Mouse (Mus musculus): Measurements from ENCODE around the gene Ndufv1. TPM values are rescaled to one million over a fixed set of nuclear protein-coding genes. Genes with fewer than 3 reads are reported as not detected.
"Not testable (repeated sequence)": the region's sequence is repeated elsewhere in the genome, so short reads cannot be mapped to it uniquely, and the experiment has no call there.

The Ndufv1 gene
- total RNA-seq, 2 experiments from 2014 or later: 209 to 221 TPM

GRCm38 (mm10) chr19:4045966-4046865, 33.6 kb upstream of the Ndufv1 start, which contains the start of gene Gstp2:
Gene Gstp2, minus strand, starts transcription at chr19:4046023.
- intact Hi-C loops (cut with DNase I): no loop called here
- peak; percentile 76 to 87 for DNase-seq (ENCODE audit: extremely low spot score in 1 of 2, low spot score in 2 of 2)

DNA sequence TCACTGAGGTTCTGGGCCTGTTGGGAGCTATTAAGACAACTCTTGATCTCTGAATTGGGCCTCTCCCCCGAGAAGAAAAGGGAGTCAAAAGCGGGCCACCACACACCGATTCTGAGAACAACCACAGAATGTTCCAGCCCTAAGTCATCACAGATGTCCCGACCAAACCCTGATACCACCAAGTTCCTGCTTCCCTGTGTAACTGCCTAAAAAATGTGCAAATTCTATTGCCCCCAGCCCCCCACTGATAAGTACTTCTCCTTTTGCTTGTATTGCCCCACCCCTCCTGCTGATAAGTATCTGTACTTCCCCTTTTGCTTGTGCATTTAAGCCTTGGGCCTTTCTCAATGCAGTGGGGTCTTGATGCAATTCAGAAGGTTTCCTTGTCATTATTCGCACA, 31.5 kb upstream of the Ndufv1 start:
- intact Hi-C loops (cut with DNase I); DNase-seq (ENCODE audit: extremely low spot score in 1 of 2, low spot score in 2 of 2): not testable (repeated sequence)

DNA sequence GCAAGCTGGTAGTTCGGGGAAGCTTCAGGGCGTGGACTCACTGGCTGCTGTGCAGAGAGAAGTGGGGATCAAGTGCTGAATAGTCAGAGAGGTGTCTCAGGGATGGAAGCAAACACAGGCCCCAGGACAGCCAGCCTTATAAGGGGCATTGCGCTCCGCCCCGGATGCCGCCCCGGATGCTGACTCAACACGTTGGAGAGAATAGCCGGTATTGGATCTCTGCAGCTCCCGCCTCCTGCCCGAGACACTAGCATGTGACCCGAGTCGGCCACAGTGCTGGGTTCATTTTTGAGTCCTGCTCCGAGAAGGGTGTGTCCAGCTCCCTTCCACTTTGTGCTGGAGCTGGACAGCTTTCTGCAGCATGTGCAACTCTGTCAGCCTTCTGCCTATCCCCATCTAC, 29.5 kb upstream of the Ndufv1 start:
- peak in 1 of 2 experiments; percentile 68 for DNase-seq (ENCODE audit: extremely low spot score in 1 of 2, low spot score in 2 of 2)
- intact Hi-C loops (cut with DNase I): no loop called here

GRCm38 (mm10) chr19:4041500-4041899, 28.9 kb upstream of the Ndufv1 start:
- intact Hi-C loops (cut with DNase I): not testable (repeated sequence)

DNA sequence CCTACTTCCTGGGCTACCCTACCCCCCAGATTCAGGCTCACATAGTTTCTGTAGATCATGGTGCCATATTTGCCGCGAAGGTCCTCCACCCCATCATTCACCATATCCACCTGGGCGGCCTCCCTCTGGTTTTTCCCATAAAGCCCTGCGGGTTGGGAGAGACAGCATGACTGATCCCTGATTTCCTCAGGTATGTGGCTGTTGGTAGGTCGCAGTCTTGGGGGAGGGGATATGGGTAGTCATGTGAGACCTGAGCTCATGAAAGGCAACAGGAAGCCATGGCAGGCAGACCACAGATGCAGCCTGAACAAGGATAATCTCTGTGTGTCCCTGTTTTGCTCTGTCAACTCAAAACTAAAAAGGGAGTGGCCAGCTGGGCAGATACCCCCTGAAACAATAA, 28.3 kb upstream of the Ndufv1 start:
- intact Hi-C loops (cut with DNase I): not testable (repeated sequence)

More at GRCm38 (mm10) chr19:4041500-4041899, 28.9 kb upstream of the Ndufv1 start:
- DNase-seq (ENCODE audit: extremely low spot score in 1 of 2, low spot score in 2 of 2): peak in 1 of 2 experiments; percentile 18

GRCm38 (mm10) chr19:4037788-4038232, 25.2 kb upstream of the Ndufv1 start, which contains the start of gene Gstp1:
Gene Gstp1, minus strand, starts transcription at chr19:4037985.
- intact Hi-C loops (cut with DNase I): no loop called here
- DNase-seq (ENCODE audit: extremely low spot score in 1 of 2, low spot score in 2 of 2): peak; percentile 78 to 92

More for the DNA sequence above, 28.3 kb upstream of the Ndufv1 start:
- DNase-seq (ENCODE audit: extremely low spot score in 1 of 2, low spot score in 2 of 2): peak in 1 of 2 experiments; percentile 18

GRCm38 (mm10) chr19:4037154-4037787, 24.7 kb upstream of the Ndufv1 start:
- intact Hi-C loops (cut with DNase I); DNase-seq (ENCODE audit: extremely low spot score in 1 of 2, low spot score in 2 of 2): not testable (repeated sequence)

- DNase-seq (ENCODE audit: extremely low spot score in 1 of 2, low spot score in 2 of 2): no peak
- intact Hi-C loops (cut with DNase I): no loop called here
These were observed 23.9 kb upstream of the Ndufv1 start for GRCm38 (mm10) chr19:4036327-4037045.

GRCm38 (mm10) chr19:4033742-4034141, 21.1 kb upstream of the Ndufv1 start:
- intact Hi-C loops (cut with DNase I): no loop called here
- DNase-seq (ENCODE audit: extremely low spot score in 1 of 2, low spot score in 2 of 2): no peak

DNA sequence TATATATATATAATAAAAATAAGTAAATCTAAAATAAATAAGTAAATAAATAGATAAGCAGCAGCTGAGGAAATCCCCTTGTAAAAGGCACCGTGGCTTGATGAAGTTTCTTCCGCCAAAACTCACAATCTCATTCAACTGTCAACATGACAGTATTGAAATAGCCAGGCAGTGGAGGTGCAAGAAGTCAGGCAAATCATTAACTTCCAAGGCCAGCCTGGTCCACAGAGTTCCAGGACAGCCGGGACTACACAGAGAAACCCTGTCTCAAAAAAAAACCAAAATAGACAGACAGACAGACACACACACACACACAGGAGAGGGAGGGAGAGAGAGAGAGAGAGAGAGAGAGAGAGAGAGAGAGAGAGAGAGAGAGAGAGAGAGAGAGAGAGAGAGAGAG, 20.7 kb upstream of the Ndufv1 start:
- intact Hi-C loops (cut with DNase I): no loop called here
- no peak for DNase-seq (ENCODE audit: extremely low spot score in 1 of 2, low spot score in 2 of 2)

DNA sequence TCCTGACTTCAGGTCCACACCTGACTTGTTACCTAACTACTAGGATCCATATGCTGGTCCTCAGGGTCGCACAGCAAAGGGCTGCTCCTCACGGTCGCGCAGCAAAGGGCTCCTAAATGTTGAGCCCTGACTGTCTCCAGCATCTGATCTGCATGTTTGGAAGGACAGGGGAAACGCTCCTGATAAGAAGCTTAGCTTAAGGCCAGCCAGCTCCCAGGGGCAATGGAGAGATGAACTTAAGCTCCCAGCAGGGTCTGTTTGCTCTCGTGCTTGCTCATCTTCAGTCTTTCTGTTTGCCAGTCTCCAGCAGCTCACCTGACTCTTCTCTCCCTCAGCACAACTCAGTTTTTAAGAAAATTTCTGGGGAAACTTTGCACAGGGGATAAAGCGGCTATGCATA, 20.1 kb upstream of the Ndufv1 start:
- no peak for DNase-seq (ENCODE audit: extremely low spot score in 1 of 2, low spot score in 2 of 2)
- intact Hi-C loops (cut with DNase I): no loop called here

DNA sequence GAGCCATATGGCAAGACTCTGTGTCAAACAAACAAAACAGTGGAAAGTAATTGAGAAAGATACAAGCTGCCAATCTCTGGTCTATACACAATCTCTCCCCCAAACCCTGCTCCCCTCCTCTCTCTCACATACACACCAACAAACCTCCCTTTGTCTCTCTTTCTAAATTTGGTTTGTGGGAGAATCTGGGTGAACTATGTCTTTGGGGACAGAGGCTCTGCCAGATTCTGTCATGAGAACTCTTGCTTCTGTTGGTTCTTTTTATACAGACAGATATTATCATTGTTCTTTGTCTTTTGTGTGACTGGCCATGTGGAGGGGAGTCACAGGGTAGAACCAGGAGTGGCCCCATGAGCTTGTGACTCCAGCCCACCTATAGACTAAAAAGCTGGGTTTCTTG, 15.0 kb upstream of the Ndufv1 start:
- intact Hi-C loops (cut with DNase I): no loop called here
- no peak for DNase-seq (ENCODE audit: extremely low spot score in 1 of 2, low spot score in 2 of 2)

- intact Hi-C loops (cut with DNase I): no loop called here
- DNase-seq (ENCODE audit: extremely low spot score in 1 of 2, low spot score in 2 of 2): no peak
These were observed 10.6 kb upstream of the Ndufv1 start for GRCm38 (mm10) chr19:4023185-4023584.

- DNase-seq (ENCODE audit: extremely low spot score in 1 of 2, low spot score in 2 of 2): peak; percentile 81 to 87
- intact Hi-C loops (cut with DNase I): loop anchor here (5.0 to 10.0 kb wide), 2 partner anchors 206 to 293 kb away; no protein-coding TSS in a partner anchor
These were observed 6.4 kb upstream of the Ndufv1 start for GRCm38 (mm10) chr19:4018743-4019583.

DNA sequence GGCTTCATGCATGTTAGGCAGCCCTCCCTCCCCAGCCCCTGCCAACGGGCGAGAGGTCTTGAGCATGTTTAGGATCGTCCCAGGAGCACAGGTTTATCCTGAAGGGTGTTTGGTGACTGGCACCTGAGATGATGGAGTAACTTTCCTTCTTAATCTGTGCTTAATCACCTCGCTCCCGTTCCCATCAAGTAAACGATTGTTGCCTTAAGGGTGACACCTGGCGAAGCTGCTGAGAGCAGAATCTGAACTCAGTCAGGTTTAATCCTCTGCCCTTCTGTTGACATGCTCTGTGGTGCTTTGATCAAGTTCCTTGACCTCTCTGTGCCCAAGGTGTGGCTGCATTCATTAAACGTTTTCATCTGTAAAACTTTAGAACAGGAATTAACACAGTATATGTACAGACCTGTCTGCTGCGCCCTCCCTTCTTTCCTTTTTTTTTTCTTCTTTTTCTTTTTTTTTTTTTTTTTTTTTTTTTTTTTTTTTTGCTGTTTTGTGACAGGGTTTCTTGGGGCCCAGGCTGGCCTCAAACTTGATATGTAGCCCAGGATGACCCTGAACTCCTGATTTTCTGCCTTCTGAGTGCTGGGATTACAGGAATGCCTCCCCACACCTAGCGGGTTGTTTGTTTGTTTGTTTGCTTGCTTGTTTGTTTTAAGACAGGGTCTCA, 5.4 kb upstream of the Ndufv1 start:
- intact Hi-C loops (cut with DNase I): loop anchor here (5.0 to 10.0 kb wide), 2 partner anchors 207 to 294 kb away; no protein-coding TSS in a partner anchor
- DNase-seq (ENCODE audit: extremely low spot score in 1 of 2, low spot score in 2 of 2): no peak

DNA sequence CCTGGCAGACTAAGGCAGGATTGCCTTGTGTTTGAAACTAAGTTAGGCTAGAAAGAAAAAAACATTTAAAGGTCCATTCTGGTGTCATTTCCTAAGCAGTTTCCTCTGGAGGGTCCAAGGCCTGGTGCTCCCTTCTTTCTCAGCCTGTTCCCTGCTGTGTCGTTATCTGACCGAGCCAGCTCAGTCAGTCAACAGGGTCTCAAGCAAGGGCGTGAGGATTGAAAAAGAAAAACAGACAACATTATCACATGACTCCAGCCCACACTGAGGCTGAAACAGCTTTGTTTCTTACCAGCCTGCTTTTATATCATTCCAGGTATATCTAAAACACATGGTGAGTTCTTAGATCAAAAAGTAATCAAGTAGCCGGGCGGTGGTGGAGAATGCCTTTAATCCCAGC, 3.0 kb upstream of the Ndufv1 start:
- DNase-seq (ENCODE audit: extremely low spot score in 1 of 2, low spot score in 2 of 2): no peak
- intact Hi-C loops (cut with DNase I): loop anchor here (5.0 to 10.0 kb wide), 2 partner anchors 209 to 297 kb away; no protein-coding TSS in a partner anchor

DNA sequence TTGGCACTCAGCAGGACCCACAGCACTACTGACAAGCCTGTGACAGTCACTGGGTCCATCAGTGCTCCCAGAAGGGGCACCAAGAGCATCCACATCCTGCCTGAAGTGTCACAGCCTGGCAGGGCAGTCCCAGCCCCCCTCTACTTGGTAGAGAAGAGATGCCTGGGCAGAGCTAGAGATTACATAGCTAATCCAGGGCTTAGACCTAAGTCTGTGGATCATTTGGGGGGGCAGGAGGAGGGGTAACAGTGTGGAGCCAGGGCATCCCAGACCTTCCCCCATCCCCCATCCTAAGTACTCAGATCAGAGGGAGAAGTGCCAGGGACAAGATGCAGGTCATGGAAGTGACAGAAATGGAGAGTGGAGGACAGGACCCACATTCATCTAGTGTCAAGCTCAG, 2.2 kb upstream of the Ndufv1 start:
- intact Hi-C loops (cut with DNase I): loop anchor here (5.0 to 10.0 kb wide), 2 partner anchors 210 to 297 kb away; no protein-coding TSS in a partner anchor
- no peak for DNase-seq (ENCODE audit: extremely low spot score in 1 of 2, low spot score in 2 of 2)
